Mouse (Mus musculus): Measurements from ENCODE around the gene Lrrc47.

Gene Lrrc47

DNA sequence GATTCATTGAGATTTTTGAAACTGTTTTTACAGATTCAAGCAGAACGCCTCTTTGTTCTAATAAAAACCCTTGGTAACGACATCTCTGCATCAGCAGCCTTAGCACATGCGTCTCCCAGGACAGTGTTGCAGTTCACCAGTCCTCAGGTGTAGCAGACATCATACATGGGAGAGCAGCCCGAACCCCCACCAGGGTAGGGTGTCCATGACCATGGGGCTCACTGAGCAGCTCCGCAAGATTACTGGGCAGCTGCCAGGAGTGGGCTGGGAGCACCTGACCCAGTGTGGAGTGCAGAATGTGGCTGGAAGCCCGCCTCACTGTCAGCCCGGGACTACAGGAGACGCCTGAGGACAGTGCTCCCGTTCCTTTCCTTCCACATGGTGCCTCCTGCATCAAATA lies 9.9 kb downstream of the Lrrc47 start:
- in situ Hi-C loops (cut with MboI; ENCODE audit: low pct_unique_long_range_greater_than_20kb in 1 of 2, low sequenced_read_pairs in 2 of 2, unreplicated experiment in 1 of 2): no loop called here

DNA sequence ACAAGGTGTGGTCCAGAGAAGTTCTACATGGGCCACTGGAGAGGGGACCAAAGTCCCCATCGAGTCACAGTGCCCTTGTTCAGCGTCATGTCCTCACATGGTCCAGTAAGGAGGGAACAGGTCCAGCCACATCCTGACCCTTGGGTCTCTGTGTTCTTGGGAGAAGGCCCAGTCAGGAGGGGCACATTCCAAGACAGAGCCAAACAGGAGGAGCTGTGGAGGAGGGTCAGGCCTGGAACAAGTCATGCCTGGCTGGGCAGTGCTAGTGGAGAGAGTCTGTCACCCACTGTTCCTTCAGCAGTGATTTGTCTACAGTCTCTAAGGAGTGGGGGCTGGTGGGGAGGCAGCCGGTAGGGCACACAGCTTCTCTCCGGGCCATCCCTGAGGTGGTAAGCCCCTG lies 10.9 kb downstream of the Lrrc47 start:
- in situ Hi-C loops (cut with MboI; ENCODE audit: low pct_unique_long_range_greater_than_20kb in 1 of 2, low sequenced_read_pairs in 2 of 2, unreplicated experiment in 1 of 2): no loop called here

DNA sequence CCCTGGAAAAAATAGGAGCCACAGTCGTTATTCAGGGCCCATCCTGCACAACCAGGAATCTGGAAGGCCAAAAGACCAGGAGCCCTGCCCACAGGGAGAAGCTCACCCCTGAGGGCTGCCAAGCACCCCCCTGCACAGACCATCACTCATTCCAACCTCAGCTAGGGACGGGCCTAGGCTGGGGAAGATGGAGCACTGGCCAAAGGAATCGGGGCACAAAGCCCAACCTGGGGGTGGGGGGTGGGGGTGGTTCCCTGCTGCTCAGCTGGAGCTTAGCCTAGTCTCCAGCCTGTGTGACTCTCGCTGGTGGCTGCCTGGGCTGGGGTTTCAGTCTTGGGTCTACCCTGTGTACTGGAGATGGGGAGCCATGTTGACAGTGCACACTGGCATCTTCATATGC lies 11.3 kb downstream of the Lrrc47 start:
- in situ Hi-C loops (cut with MboI; ENCODE audit: low pct_unique_long_range_greater_than_20kb in 1 of 2, low sequenced_read_pairs in 2 of 2, unreplicated experiment in 1 of 2): no loop called here

DNA sequence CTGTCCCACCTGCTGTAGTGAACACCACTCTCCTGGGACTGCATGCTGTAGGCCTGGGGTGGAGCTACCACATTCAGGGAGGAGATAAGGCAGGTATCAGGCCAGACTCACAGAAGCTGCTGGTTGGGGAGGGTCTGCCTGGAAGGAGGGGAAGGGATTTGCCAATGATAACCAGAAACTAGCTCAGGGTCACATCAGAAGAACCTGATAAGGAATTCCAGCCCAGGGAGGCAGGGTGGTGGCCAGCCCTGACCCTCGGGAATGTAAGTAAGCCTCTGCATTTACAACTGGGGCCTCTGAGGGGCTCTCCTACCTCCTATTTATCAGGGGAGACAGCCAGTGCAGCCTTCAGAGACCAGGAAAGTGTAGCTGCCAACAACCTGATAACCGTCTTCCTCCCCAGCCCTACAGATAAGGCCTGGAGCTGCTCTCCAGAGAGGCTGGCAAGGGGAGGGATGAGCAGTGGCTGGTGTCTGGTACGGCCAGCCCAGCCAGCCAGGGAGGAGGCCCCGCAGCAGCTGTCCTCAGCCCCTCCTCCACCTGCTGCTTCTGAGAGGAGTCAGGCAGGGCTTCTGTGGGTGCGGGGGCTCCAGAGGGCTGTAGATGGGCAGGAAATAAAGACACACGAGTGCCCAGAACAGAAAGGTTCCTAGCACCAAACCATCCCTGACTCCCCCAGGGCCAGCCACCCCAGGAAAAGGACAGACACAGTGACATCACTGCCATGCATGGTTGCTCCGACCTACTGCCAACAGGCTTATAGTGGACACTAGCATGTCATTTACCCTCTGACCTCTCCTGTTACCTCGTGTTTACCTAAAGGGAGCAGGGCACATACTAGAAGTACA lies 12.4 kb downstream of the Lrrc47 start:
- in situ Hi-C loops (cut with MboI; ENCODE audit: low pct_unique_long_range_greater_than_20kb in 1 of 2, low sequenced_read_pairs in 2 of 2, unreplicated experiment in 1 of 2): no loop called here

DNA sequence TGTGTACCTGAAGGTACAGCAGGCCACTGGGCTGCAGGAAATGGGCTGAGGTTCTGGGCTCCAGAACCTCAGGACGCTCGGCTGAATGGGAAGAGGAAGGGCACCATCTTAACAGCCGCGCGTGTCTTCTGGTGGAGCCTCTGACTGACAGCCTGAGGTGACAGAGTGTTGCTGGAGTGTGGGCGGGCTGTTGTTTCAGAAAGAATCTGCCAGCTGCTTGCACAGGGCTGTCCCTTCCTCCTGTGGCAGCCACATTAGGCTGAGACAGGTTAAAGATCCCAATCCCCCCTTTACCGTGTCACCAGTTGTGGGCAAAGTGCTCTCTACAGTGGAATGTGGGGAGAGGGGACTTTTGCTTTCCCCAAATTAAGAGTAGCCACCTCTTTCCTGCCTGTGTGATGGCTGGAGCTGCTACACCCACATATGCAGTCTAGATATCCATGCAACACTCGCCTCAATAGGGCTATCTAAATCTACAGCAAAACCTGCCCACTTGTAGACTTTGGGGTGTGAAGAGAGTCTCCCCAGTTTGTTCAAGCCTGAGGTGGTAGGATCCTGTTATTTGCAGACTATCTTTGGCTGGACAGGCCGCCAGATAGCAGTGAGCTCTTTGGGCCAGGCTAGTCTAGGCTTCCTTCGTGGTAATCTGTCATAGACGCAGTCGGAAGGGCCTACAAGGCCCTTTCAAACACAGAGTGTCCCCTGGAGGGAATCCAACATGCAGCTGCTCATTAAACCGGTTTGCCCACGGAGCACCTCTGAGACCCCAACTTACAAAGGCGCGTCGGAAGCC lies 13.4 kb downstream of the Lrrc47 start:
- in situ Hi-C loops (cut with MboI; ENCODE audit: low pct_unique_long_range_greater_than_20kb in 1 of 2, low sequenced_read_pairs in 2 of 2, unreplicated experiment in 1 of 2): no loop called here

DNA sequence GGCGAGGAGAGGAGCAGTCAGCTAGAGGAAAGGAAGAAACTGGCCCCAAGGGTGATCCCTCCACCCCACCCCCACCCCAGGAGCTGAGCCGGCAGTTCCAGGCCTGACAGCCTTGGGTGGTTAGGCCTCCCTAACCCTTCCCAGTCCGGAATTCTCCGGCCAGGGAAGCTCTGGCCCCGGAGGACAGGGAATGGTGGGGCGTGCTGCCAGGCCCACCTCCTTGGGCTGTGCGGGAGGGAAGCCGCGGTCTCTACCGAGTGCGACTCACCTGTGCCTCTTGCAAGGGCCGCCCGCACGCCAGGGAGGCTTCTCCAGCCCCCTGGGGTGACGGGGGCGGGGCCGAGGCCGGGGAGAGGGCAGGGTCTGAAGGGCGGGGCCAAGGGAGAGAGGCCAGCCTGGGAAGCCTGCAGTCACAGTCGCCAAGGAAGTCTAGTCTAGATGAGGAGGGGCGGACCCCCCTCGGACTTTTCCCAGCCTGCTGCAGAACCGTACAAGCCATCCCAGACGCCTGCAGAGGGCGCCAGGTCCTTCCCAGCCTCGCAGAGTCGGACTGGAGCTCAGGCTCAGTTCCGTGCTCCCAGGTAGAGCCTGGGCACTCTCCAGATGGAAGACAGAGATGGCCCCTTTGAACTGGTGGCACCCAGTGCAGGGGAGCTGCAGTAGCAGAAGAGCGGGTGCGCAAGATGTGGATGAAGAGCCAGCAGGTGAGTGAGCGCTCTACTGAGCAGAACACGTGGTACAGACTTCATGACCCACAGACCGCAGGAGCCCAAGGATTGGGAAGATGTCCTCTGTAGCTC lies 14.3 kb downstream of the Lrrc47 start, which contains the start of gene Smim1:
Gene Smim1 (minus strand): TSS at position 590 of the 800 bp plus-strand sequence.
- in situ Hi-C loops (cut with MboI; ENCODE audit: low pct_unique_long_range_greater_than_20kb in 1 of 2, low sequenced_read_pairs in 2 of 2, unreplicated experiment in 1 of 2): no loop called here

DNA sequence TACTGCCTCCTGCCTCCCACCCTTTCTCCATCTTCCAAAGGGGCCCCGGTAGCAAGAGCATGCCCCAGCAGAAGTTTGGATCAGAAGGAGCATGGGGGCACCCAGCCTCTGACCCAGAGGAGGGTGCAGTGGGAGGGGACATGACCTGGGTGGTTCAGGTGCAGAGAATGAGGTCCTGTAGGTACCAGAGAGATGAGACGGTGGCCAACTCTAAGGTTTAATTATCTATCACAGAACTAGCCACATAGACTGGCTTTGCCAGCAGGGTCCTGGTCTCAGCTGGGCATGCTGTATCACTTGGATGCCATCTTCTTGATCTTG lies 14.9 kb downstream of the Lrrc47 start:
- in situ Hi-C loops (cut with MboI; ENCODE audit: low pct_unique_long_range_greater_than_20kb in 1 of 2, low sequenced_read_pairs in 2 of 2, unreplicated experiment in 1 of 2): no loop called here

DNA sequence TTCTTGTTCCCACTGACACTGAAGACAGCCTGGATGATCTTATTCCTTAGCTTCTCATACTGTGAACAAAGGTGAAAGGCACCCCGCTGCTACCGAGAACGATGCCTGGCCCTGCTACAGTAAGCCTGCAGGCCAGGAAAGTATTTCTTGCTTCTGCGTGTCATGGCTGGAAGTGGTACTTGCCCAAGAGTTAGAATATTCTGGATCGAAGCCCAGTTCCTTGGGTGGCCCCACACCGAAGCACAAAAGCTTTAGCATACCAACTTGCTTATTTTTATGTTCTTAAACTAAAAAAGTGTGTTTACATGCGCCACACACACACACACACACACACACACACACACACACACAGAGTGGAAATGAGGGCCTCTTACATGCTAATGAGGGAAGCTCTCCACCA lies 16.5 kb downstream of the Lrrc47 start:
- in situ Hi-C loops (cut with MboI; ENCODE audit: low pct_unique_long_range_greater_than_20kb in 1 of 2, low sequenced_read_pairs in 2 of 2, unreplicated experiment in 1 of 2): no loop called here

DNA sequence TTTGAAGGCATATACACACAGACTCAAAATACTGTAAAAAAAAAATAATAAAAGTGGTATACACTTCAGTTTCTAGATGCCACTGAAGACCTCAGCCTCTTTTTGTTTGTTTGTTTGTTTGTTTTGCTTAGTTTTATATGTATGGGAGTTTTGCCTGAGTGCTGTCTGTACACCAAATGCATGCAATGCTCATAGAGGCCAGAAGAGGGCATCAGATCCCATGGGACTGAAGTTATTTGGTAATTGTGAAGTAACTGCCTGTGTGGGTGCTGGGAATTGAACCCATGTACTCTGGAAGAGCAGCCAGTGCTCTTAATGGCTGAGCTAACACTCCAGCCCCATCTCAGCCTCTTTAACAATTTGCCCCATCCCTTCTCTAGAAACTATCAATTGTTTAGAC lies 17.1 kb downstream of the Lrrc47 start:
- in situ Hi-C loops (cut with MboI; ENCODE audit: low pct_unique_long_range_greater_than_20kb in 1 of 2, low sequenced_read_pairs in 2 of 2, unreplicated experiment in 1 of 2): no loop called here

DNA sequence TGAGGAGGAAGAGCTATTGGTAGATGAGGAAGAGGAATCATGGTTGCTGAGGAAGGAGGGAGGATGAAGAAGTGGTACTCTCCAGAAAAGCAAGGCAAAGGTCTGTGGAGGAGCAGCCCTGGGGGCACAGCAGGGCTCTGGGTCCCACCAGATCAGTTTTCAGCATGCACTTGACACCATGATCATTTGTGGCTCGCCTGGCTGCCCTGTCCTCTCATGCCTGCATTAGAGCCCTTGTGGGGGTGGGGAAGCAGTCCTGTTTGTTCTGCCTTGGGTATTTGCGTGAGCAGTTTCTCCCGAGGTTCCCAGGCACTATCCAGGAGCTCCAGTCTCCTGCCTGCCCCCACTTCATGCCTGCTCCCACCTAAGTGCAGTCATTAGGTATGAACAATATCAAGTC lies 25.6 kb downstream of the Lrrc47 start:
- in situ Hi-C loops (cut with MboI; ENCODE audit: low pct_unique_long_range_greater_than_20kb in 1 of 2, low sequenced_read_pairs in 2 of 2, unreplicated experiment in 1 of 2): no loop called here

DNA sequence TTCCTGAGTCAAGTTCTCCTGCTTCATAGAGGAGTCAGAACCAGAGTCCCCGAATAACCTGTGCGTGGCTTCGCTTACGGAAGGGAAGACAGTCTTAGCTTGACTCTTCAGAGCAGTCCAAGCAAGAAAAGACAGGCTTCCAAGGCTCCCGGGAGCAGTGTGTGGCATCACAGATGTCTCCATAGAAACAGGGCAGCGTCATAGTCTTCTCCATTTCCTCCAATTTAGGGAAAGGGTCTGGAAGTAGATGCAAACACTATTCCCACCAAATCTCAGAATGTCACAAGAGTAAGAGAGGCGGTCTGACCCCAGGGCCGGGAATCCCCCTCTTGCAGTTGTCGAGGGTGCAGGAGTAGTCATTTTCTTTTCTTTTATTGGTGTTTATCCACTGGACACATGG lies 31.0 kb downstream of the Lrrc47 start, which contains the start of gene Ccdc27:
Gene Ccdc27 (minus strand): TSS at position 101 of the 400 bp plus-strand sequence.
- in situ Hi-C loops (cut with MboI; ENCODE audit: low pct_unique_long_range_greater_than_20kb in 1 of 2, low sequenced_read_pairs in 2 of 2, unreplicated experiment in 1 of 2): no loop called here

DNA sequence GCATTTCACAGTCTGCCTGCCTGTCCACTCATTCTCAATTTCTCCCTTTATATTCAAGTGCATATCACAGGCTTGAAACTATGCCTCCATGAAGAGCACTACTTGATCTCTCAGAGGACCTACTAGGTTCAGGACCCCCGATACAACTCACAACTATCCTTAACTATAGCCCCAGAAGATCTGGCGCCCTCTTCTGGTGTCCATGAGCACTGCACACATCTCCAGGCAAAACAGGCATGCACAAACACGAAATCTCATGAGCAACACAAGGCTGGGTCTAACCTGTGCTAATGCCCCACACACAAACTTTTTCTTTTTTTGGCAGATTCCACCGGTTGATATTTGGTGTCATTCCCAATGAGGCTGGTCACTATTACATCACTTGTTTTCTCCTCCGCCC lies 34.3 kb downstream of the Lrrc47 start:
- in situ Hi-C loops (cut with MboI; ENCODE audit: low pct_unique_long_range_greater_than_20kb in 1 of 2, low sequenced_read_pairs in 2 of 2, unreplicated experiment in 1 of 2): no loop called here

DNA sequence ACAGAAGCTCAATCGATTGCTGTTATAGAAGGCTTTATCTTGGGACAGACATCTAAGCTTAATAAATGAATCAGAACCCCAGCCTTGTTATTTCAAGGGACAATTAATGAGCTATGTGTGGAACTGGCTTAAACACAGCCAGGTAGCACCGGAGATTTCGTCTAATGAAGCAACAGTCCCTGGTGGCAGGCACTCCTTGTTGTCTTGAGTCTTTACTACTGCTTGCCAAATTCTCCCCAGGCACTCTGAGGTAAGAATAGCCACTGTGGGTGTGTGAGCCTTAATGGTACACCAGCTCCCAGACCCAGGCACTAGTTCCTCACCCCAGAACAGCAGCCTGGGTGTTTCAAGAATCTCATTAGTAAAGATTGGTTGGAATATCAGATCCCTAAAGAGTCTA lies 39.9 kb downstream of the Lrrc47 start:
- in situ Hi-C loops (cut with MboI; ENCODE audit: low pct_unique_long_range_greater_than_20kb in 1 of 2, low sequenced_read_pairs in 2 of 2, unreplicated experiment in 1 of 2): no loop called here

DNA sequence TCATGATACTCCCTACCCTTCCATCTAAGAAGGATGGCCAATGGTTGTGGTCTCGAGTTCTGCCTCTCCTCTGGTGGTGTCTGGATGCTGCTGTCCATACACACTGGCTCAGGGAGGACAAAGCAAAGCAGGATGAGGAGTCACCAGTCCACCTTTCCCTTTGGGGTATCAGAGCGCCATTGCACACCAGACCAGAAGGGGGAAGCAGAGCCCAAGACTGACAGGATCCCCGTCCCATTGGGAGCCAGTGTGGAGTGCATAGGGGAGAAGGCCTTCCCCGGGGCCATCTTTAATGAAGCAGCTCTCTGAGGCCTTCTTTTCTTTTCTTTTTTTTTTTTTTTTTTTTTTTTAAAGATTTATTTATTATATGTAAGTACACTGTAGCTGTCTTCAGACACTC lies 41.5 kb downstream of the Lrrc47 start:
- in situ Hi-C loops (cut with MboI; ENCODE audit: low pct_unique_long_range_greater_than_20kb in 1 of 2, low sequenced_read_pairs in 2 of 2, unreplicated experiment in 1 of 2): no loop called here

DNA sequence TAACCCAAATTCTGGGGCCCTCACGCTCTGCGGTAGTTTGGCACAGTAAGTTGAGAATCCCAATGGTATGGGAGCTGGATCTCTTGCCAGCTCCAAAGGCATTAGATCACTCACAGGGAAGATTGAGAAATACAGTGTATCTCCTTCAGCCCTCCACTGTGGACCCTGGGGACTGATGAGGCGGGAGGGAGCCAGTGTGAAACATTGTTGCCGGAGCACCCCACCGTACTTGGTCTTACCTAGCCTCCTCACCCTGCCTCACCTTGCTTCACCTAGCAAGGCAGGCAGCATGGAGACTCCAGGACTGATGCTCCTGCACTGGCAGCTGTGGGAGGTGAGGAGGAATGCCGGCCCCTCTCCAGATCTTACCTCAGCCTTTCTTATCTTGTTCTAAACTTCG lies 44.0 kb downstream of the Lrrc47 start:
- in situ Hi-C loops (cut with MboI; ENCODE audit: low pct_unique_long_range_greater_than_20kb in 1 of 2, low sequenced_read_pairs in 2 of 2, unreplicated experiment in 1 of 2): no loop called here

DNA sequence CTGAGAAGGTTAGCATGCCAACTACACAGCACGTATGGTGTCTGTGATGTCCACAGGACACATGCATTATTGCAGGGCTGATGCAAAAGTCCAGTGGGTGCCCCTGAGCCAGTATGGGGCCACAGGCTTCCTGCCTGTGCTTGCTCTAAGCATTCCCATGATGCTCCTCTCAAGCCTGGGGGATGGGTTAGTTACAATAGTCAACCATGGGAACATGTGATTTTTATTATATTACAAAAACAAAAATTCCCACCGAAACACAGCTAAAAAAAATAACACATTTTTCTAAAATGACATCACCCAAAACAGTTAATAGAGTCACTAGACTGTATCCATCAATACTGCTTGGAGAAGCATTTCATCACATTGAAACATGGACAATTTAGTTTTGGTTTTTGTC lies 44.5 kb downstream of the Lrrc47 start:
- in situ Hi-C loops (cut with MboI; ENCODE audit: low pct_unique_long_range_greater_than_20kb in 1 of 2, low sequenced_read_pairs in 2 of 2, unreplicated experiment in 1 of 2): no loop called here

DNA sequence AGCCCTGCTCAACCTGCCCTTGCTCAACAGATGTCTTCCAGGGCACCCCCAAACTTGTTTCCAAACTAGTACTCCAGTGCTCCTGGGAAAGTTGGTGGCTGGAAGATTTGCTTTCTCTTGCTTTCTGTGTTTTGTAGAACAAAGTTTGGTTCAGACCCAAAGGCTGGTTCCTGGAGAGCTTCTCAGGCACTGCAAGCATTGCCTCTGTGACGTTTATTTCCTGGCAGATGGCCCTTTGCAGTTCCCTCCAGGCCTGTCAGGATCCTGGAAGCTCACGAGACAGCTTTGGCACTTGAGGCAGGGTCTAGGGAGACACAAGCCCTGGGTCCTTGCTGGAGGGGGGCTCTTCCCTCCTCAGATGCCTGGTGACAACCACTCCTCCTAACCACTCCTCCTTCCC lies 45.1 kb downstream of the Lrrc47 start:
- in situ Hi-C loops (cut with MboI; ENCODE audit: low pct_unique_long_range_greater_than_20kb in 1 of 2, low sequenced_read_pairs in 2 of 2, unreplicated experiment in 1 of 2): no loop called here

DNA sequence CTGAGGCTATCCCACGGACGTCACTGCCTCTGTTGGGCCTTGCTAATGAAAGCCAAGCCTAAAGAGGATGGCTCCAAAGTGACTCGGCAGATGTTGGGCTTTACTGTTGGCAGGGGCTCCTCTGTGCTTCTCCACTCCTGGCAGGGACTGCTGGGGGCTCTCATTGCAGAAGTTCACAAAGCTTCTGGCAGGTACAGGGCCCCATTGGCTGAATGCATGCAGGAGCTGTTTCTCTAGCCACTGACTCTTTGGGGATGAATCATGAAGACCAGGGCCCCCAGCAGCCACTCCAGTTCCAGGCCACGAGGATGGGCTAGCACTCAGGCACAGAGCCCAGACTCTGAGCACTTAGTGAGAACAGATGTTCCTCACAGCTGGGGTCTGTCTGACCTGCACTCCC lies 46.2 kb downstream of the Lrrc47 start:
- in situ Hi-C loops (cut with MboI; ENCODE audit: low pct_unique_long_range_greater_than_20kb in 1 of 2, low sequenced_read_pairs in 2 of 2, unreplicated experiment in 1 of 2): no loop called here
